In the genomic region with DNA sequence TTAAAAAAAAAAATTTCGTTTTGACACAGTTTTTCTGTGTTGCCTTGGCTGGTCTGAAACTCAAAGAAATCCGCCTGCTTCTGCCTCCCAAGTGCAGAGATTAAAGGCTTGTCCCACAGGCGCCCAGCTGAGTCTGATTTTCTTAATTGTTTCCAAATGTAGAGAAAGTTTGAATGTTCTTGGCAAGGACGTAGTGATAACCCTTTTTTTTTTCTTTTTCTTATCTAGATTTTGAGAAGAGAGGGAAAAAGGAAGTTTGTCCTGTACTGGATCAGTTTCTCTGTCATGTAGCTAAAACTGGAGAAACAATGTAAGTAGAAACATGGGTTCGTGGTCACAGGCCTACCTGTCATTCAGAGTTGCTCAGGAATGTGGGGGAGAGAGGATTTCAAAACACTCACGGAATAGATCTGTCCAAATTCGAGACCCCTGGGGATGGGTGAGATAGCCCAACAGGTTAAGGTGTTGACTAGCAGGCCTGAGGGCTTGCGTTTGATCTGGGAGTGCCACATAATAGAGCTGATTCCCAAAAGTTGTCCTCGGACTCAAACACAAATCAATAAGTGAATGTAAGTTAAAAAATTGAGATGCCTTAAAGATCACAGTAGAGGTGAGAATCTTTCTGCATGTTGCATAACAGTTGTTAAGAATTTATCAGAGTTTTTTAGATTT, we compare ENCODE assay signal across 8 mouse cellular contexts. TPM values are rescaled to one million over a fixed set of nuclear protein-coding genes. Genes with fewer than 3 reads are reported as not detected.
DNase-seq lines count a peak whose midpoint lies in the region; ATAC-seq and TF ChIP-seq lines count a peak whose summit lies in the region.

No protein-coding gene starts in this region.

- no peak for DNase-seq in heart, embryonic 10.5 days (ENCODE audit: low spot score)
- no peak for DNase-seq in heart, postnatal 14 days
- peak; percentile 49 for DNase-seq in MEL (ENCODE audit: low read depth, low spot score)
- DNase-seq in midbrain, embryonic 11.5 days (ENCODE audit: low spot score, missing footprints): no peak
- DNase-seq in frontal cortex, postnatal 14 days (ENCODE audit: low spot score in 2 of 2): no peak
- DNase-seq in embryo, embryonic 11 days: no peak
- no peak for DNase-seq in urinary bladder, postnatal 14 days (ENCODE audit: low spot score)

- TF ChIP-seq POLR2A in MEL (IDR thresholded peaks at IDR 0.05; ENCODE audit: control insufficient read depth in 1 of 2, insufficient read depth in 1 of 2, low read depth in 1 of 2, low read length in 2 of 2, poor library complexity in 1 of 2): no peak

- peaks cover 44% of the 10 kb centered on the region for H3K79me2 ChIP-seq in MEL (ENCODE audit: control insufficient read depth, insufficient read depth, low read length, poor library complexity)

- peak overlapping the region; percentile 91 for H3K4me3 ChIP-seq in heart, embryonic 10.5 days
- peak overlapping the region; percentile 94 to 100 for H3K4me3 ChIP-seq in MEL (ENCODE audit: control insufficient read depth in 1 of 2, insufficient read depth in 1 of 2, low read depth in 2 of 2, low read length in 2 of 2)
- H3K4me3 ChIP-seq in heart, embryonic 16.5 days (ENCODE audit: low read length): peak overlapping the region; percentile 79
- peak overlapping the region; percentile 89 for H3K4me3 ChIP-seq in midbrain, embryonic 11.5 days (ENCODE audit: low read depth, low read length)

- peak overlapping the region; percentile 63 for H3K4me2 ChIP-seq in heart, embryonic 16.5 days (ENCODE audit: low read depth, low read length)
- peak overlapping the region; percentile 47 for H3K4me2 ChIP-seq in midbrain, embryonic 11.5 days

- no peak for TF ChIP-seq RAD21 in MEL (IDR thresholded peaks at IDR 0.05; ENCODE audit: low read depth, low read length)

- H3K27me3 ChIP-seq in heart, embryonic 10.5 days (ENCODE audit: insufficient read depth, poor library complexity, severe bottlenecking): no peaks in the 10 kb centered on the region
- no peaks in the 10 kb centered on the region for H3K27me3 ChIP-seq in MEL (ENCODE audit: control insufficient read depth in 1 of 2, insufficient read depth in 2 of 2, low read length in 2 of 2)
- no peaks in the 10 kb centered on the region for H3K27me3 ChIP-seq in heart, embryonic 16.5 days (ENCODE audit: control insufficient read depth, insufficient read depth, low read length)
- H3K27me3 ChIP-seq in midbrain, embryonic 11.5 days (ENCODE audit: control insufficient read depth, insufficient read depth, low read length): no peaks in the 10 kb centered on the region

- H3K36me3 ChIP-seq in heart, embryonic 10.5 days: peaks cover 43% of the 10 kb centered on the region
- peaks cover 28 to 33% of the 10 kb centered on the region in 2 experiments for H3K36me3 ChIP-seq in MEL (ENCODE audit: control insufficient read depth in 1 of 2, insufficient read depth in 2 of 2, low read length in 2 of 2)
- peaks cover 36% of the 10 kb centered on the region for H3K36me3 ChIP-seq in heart, embryonic 16.5 days (ENCODE audit: control insufficient read depth, insufficient read depth)
- peaks cover 21% of the 10 kb centered on the region for H3K36me3 ChIP-seq in midbrain, embryonic 11.5 days (ENCODE audit: control insufficient read depth, insufficient read depth, low read length)

- peaks cover 6% of the 10 kb centered on the region; the same call in 1 of the 2 replicates for H3K4me1 ChIP-seq in heart, embryonic 10.5 days
- peaks cover 0 to 20% of the 10 kb centered on the region in 2 experiments; a peak in 3 of 4 replicates for H3K4me1 ChIP-seq in MEL (ENCODE audit: control insufficient read depth in 1 of 2, insufficient read depth in 2 of 2, low read length in 2 of 2)
- H3K4me1 ChIP-seq in heart, embryonic 16.5 days (ENCODE audit: control insufficient read depth, insufficient read depth, low read length): peaks cover 15% of the 10 kb centered on the region
- peaks cover 5% of the 10 kb centered on the region; the same call in 1 of the 2 replicates for H3K4me1 ChIP-seq in midbrain, embryonic 11.5 days (ENCODE audit: control insufficient read depth, insufficient read depth, low read length)

- no peak for ATAC-seq in heart, embryonic 16.5 days (replicated peaks; ENCODE audit: extremely low read depth, insufficient read depth, low FRiP score)
- ATAC-seq in midbrain, embryonic 11.5 days (ENCODE audit: low FRiP score): no peak

- H3K27ac ChIP-seq in heart, embryonic 10.5 days: peak overlapping the region; percentile 97; the same call in 1 of the 2 replicates
- H3K27ac ChIP-seq in MEL (ENCODE audit: control insufficient read depth, low read depth, low read length): peak overlapping the region; percentile 78
- H3K27ac ChIP-seq in heart, embryonic 16.5 days (ENCODE audit: low read length): peak overlapping the region; percentile 86; the same call in 1 of the 2 replicates
- no peak overlapping the region for H3K27ac ChIP-seq in midbrain, embryonic 11.5 days (ENCODE audit: low read depth, low read length)

- no peaks in the 10 kb centered on the region for H3K9me3 ChIP-seq in heart, embryonic 10.5 days
- H3K9me3 ChIP-seq in MEL (replicated peaks; ENCODE audit: insufficient read depth, low read length): no peaks in the 10 kb centered on the region
- H3K9me3 ChIP-seq in heart, embryonic 16.5 days (replicated peaks; ENCODE audit: control insufficient read depth, low read length): no peaks in the 10 kb centered on the region
- no peaks in the 10 kb centered on the region for H3K9me3 ChIP-seq in midbrain, embryonic 11.5 days (ENCODE audit: control insufficient read depth, low read length)

- intact Hi-C loops in heart, postnatal 14 days (cut with DNase I): loop anchor here (5.0 kb wide), 1 partner anchor 38 kb away; no protein-coding TSS in a partner anchor

- peak overlapping the region; percentile 99 for H3K9ac ChIP-seq in MEL (ENCODE audit: control insufficient read depth, low read depth, low read length, poor library complexity, severe bottlenecking)
- peak overlapping the region; percentile 85; the same call in 1 of the 2 replicates for H3K9ac ChIP-seq in heart, embryonic 16.5 days (ENCODE audit: low read length)
- H3K9ac ChIP-seq in midbrain, embryonic 11.5 days (ENCODE audit: low read length): peak overlapping the region; percentile 90

- no peak for TF ChIP-seq CTCF in MEL (IDR thresholded peaks at IDR 0.05 in 2 of 3, conservative IDR thresholded peaks at IDR 0.05 in 1 of 3; ENCODE audit: control insufficient read depth in 1 of 3, insufficient read depth in 1 of 3, low read depth in 2 of 3, low read length in 3 of 3, poor library complexity in 1 of 3, severe bottlenecking in 1 of 3)

- WGBS in heart, embryonic 10.5 days: 27% methylated on average over 9 of the region's 9 CpGs
- WGBS in heart, embryonic 16.5 days: 28% methylated on average over 9 of the region's 9 CpGs
- WGBS in midbrain, embryonic 11.5 days: 44% methylated on average over 9 of the region's 9 CpGs

- TF ChIP-seq EP300 in MEL (IDR thresholded peaks at IDR 0.05; ENCODE audit: low read depth in 1 of 2, low read length in 2 of 2): 0 out of 4 replicates have a peak, but pooled peaks of 1 of the 2 experiments have one; percentile 16

TF ChIP-seq in MEL, 35 proteins besides CTCF, POLR2A, EP300 and RAD21:
- TF ChIP-seq RCOR1 (IDR thresholded peaks at IDR 0.05; ENCODE audit: low read depth, low read length) (0 out of 2 replicates have a peak, but pooled peaks have one; percentile 19), BHLHE40 (IDR thresholded peaks at IDR 0.05; ENCODE audit: borderline replicate concordance, low read depth, low read length) (no peak), ZNF384 (IDR thresholded peaks at IDR 0.05; ENCODE audit: low read depth, low read length) (peak; percentile 85), GATA1 (IDR thresholded peaks at IDR 0.05; ENCODE audit: low read depth, low read length) (peak; percentile 65), ETS1 (IDR thresholded peaks at IDR 0.05; ENCODE audit: low read depth, low read length) (peak; percentile 47; the same call in 1 of the 2 replicates), HCFC1 (IDR thresholded peaks at IDR 0.05; ENCODE audit: low read depth, low read length) (no peak)

RNA-seq across cellular contexts. Expression of gene Ppp4r2, which starts 1.2 kb away (rescaled TPM):
- polyA plus RNA-seq in heart, embryonic 10.5 days (2016; fragmentation: Nextera tagmentation; extraction: Ambion mirVana): 15.2 and 20.3 TPM in 2 replicates
- total RNA-seq in heart, postnatal 14 days (2021): 10 to 100 TPM; 49.5 to 51.3 TPM
- 55.6 and 57.1 TPM in 2 replicates for total RNA-seq in MEL (2012; rRNA removed)
- polyA plus RNA-seq in MEL (2012; ENCODE audit: insufficient read depth in 1 of 2, insufficient read length in 2 of 2, low read depth in 1 of 2, low replicate concordance in 2 of 2, missing spikeins in 1 of 2): 10 to 100 TPM in 1 of 2 experiments, not detected in 1; 61.4 TPM
- polyA plus RNA-seq in heart, embryonic 16.5 days (2015; fragmentation: Nextera tagmentation; extraction: Ambion mirVana): 11.8 and 12.3 TPM in 2 replicates
- 40.0 TPM in 2 replicates for polyA plus RNA-seq in midbrain, embryonic 11.5 days (2014; fragmentation: Nextera tagmentation; extraction: Ambion mirVana)
